Mouse (Mus musculus) ES-Bruce4 (cell line): ENCODE measurements around the gene Dennd5a. TPM values are rescaled to one million over a fixed set of nuclear protein-coding genes. Genes with fewer than 3 reads are reported as not detected.
A peak's percentile ranks its signal among the peaks of the same experiment; 100 is the strongest.

Experiments
- H3K27ac ChIP-seq: 2 replicates; pipeline ENCODE4 v1.5.1; 2012; ENCODE audit warnings: low read length, inconsistent platforms; ENCODE audit not compliant: insufficient read depth
- H3K27me3 ChIP-seq: 2 replicates; pipeline ENCODE4 v1.6.1; 2012; ENCODE audit warnings: mild to moderate bottlenecking, low read length, inconsistent platforms; ENCODE audit not compliant: control insufficient read depth, poor library complexity, insufficient read depth, severe bottlenecking
- H3K36me3 ChIP-seq: 2 replicates; pipeline ENCODE4 v1.6.1; 2012; ENCODE audit warnings: inconsistent platforms, mild to moderate bottlenecking, low read length, moderate library complexity; ENCODE audit not compliant: control insufficient read depth, poor library complexity, insufficient read depth, severe bottlenecking
- H3K4me1 ChIP-seq: one replicate; pipeline ENCODE4 v1.8.1; 2011; ENCODE audit warnings: low read length; ENCODE audit not compliant: control insufficient read depth, insufficient read depth
- H3K4me3 ChIP-seq: 2 replicates; pipeline ENCODE4 v1.5.1; 2011; ENCODE audit warnings: low read depth, mild to moderate bottlenecking, low read length
- H3K9ac ChIP-seq: 2 replicates; pipeline ENCODE4 v1.6.1; 2012; ENCODE audit warnings: low read depth, mild to moderate bottlenecking, inconsistent platforms; ENCODE audit not compliant: poor library complexity, severe bottlenecking
- H3K9me3 ChIP-seq: replicated peaks from 2 replicates; pipeline ENCODE4 v1.6.1; 2012; ENCODE audit warnings: mild to moderate bottlenecking, low read length, inconsistent platforms; ENCODE audit not compliant: control insufficient read depth, poor library complexity, insufficient read depth, severe bottlenecking
- CTCF ChIP-seq: IDR thresholded peaks from one replicate; pipeline ENCODE4 v1.8.1; 2011; ENCODE audit warnings: low read depth, low read length
- EP300 ChIP-seq: IDR thresholded peaks from 2 replicates; pipeline ENCODE4 v1.6.1; 2011; ENCODE audit warnings: low read depth, low read length; ENCODE audit not compliant: insufficient read depth
- POLR2A ChIP-seq: IDR thresholded peaks from one replicate; pipeline ENCODE4 v1.8.1; 2011; ENCODE audit warnings: low read length; ENCODE audit not compliant: insufficient read depth
- polyA plus RNA-seq: library from polyadenylated mRNA; stranded (reverse); fragments of >200 nt; gene quantifications from 2 replicates; pipeline ENCODE4 v1.2.4, GENCODE M21; 2011; ENCODE audit warnings: low read depth; ENCODE audit not compliant: missing spikeins, insufficient read depth, insufficient read length

The Dennd5a gene
- polyA plus RNA-seq, 1 experiment: 56.2 TPM

- no peaks in the 10 kb centered on the region for H3K36me3 ChIP-seq
- TF ChIP-seq CTCF: no peak
- TF ChIP-seq POLR2A: no peak
- TF ChIP-seq EP300: no peak
- H3K27me3 ChIP-seq: no peaks in the 10 kb centered on the region
These were observed 89.0 kb downstream of the Dennd5a start for GRCm38 (mm10) chr7:109871232-109871631.

DNA sequence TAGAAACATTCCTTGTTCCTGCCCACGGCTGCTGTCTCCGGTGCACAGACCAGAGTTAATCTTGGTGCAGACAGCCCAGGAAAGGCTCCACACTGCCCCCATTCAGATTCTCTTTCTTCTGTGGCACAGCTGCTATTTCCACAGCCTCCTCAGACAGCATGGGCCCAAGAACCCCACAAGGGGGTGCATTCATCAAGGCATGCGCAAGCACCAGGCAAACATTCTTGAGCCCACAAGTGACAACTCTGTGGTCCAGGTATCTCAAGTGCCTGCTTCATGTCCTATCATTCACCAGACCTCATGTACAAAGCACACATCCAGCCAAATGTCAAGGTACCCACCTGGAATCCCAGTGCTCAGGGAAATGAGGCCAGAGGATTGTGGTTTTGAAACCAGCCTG lies 91.8 kb downstream of the Dennd5a start:
- H3K4me1 ChIP-seq: no peaks in the 10 kb centered on the region

More at GRCm38 (mm10) chr7:109871232-109871631, 89.0 kb downstream of the Dennd5a start:
- H3K4me1 ChIP-seq: no peaks in the 10 kb centered on the region
- H3K9me3 ChIP-seq: no peaks in the 10 kb centered on the region
- no peak overlapping the region for H3K27ac ChIP-seq
- no peak overlapping the region for H3K9ac ChIP-seq
- H3K4me3 ChIP-seq: no peak overlapping the region

DNA sequence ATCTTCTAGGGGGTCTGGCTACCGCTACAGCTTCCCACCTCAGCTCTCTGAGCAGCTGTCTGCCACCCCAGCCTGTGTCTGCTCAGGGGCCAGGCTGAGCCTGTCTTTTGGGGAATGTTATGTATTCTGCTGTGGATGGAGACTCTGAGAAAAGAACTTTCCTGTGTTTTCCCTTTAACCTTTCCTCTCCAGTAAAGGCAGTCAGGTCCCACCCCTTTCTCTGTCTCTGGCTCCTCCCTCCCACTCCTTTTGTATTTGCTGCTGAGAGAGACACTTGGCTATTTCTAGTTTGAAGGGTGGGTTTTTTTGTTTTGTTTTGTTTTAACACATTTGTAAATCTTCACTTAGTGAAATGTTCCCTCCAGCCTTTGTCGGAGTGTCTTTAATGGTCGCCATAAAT lies 93.6 kb downstream of the Dennd5a start:
- Histone ChIP-seq H3K27ac (no peak overlapping the region), H3K27me3 (no peaks in the 10 kb centered on the region; the same call in 1 of the 2 replicates), H3K36me3 (no peaks in the 10 kb centered on the region), H3K9me3 (no peaks in the 10 kb centered on the region), H3K9ac (no peak overlapping the region), H3K4me1 (no peaks in the 10 kb centered on the region), H3K4me3 (no peak overlapping the region)
- no peak for TF ChIP-seq EP300
- no peak for TF ChIP-seq CTCF
- no peak for TF ChIP-seq POLR2A

More for the DNA sequence above, 91.8 kb downstream of the Dennd5a start:
- H3K27ac ChIP-seq: no peak overlapping the region
- no peak overlapping the region for H3K4me3 ChIP-seq
- H3K27me3 ChIP-seq: no peaks in the 10 kb centered on the region; the same call in 1 of the 2 replicates
- no peak overlapping the region for H3K9ac ChIP-seq
- H3K36me3 ChIP-seq: no peaks in the 10 kb centered on the region
- no peaks in the 10 kb centered on the region for H3K9me3 ChIP-seq
- TF ChIP-seq CTCF (no peak), POLR2A (no peak), EP300 (no peak)

DNA sequence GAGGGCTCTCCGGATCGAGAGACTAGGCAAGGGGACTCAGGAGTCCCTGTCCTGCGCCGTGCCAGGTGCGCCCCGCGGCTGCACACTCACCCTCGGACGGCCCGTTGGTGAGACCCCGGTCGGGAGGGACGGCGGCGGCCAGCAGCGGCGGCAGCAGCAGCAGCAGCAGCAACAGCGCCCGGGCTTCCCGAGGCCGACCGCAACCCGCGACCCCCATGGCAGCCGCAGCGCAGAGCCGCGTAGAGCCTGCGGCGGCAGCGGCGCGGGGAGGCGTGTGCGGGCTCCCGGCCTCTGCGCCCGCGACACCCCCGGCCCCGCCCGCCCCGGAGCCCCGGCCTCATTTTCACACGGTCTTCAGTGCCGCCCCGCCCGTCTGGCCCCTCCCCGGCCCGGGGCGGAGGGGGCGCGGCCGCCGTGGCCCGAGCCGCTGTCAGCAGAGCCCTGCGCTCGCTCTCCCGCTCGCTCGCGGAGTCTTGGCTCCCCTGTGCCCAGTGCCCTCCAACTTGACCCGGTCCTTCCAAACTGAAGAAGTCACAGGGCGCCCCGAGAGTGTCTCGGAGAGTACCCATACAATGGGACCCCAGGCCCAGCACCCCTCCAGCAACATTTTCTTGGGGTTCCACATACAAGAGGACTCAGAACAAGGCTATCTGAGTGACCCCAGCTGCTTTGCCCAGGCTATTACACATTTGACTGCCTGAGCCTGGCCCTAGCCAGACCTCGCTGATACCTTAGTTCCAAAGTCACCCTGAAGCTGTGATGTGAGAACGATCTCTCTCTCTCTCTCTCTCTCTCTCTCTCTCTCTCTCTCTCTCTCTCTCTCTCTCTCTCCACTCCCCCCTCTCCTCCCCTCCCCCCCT lies 94.7 kb downstream of the Dennd5a start, which contains the start of gene Scube2:
Gene Scube2 (minus strand): TSS at position 310 of the 860 bp plus-strand sequence.
- TF ChIP-seq CTCF (no peak), POLR2A (no peak), EP300 (no peak)
- Histone ChIP-seq H3K36me3 (no peaks in the 10 kb centered on the region), H3K27me3 (no peaks in the 10 kb centered on the region; the same call in 1 of the 2 replicates), H3K9me3 (no peaks in the 10 kb centered on the region), H3K27ac (no peak within 1 kb of the TSS), H3K9ac (peak within 1 kb of the TSS; percentile 30; the same call in 1 of the 2 replicates), H3K4me3 (peak within 1 kb of the TSS; percentile 55), H3K4me1 (no peaks in the 10 kb centered on the region)

DNA sequence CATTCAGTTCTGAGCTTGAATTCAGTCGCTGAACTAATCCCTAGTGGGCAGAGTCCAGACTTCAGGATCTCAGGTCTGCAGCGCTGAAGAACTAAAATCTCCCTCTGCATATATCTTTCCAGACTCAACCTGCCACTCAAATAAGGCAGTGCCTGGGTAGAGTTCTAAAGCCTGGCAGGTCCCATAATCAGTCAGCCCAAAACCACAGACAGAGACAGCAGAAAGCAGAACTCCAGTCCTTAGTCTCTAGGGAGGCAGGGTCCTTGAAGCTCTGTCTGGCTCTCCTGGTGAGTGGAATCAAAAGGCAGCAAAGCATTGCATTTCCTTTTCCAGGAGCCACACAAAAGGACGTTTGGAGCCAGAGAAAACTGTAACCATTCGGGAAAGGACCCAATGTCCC lies 96.7 kb downstream of the Dennd5a start:
- Histone ChIP-seq H3K36me3 (no peaks in the 10 kb centered on the region), H3K9me3 (no peaks in the 10 kb centered on the region), H3K4me3 (no peak overlapping the region), H3K27me3 (no peaks in the 10 kb centered on the region; the same call in 1 of the 2 replicates), H3K4me1 (no peaks in the 10 kb centered on the region), H3K9ac (no peak overlapping the region), H3K27ac (no peak overlapping the region)
- TF ChIP-seq POLR2A (no peak), CTCF (no peak), EP300 (no peak)

DNA sequence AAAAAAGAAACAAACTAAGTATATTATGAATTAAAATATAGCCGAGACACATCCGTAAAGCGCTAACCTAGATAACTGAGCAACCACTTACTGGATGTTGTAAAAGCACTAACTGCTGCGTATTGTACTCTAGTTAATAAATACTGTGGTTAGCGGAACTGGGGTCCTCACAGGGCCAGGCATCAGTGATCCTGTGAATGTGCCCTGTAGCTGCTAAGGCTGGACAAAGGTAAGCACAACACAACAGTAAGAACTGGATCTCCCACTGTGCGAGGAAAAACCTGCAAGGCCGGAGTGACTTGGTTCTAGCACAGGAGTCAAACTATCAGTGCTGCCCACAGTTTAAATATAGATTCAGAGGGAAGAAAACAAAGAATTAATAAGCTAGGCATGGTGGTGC lies 100.1 kb downstream of the Dennd5a start:
- no peak overlapping the region for H3K9ac ChIP-seq
- TF ChIP-seq POLR2A (no peak), EP300 (no peak), CTCF (no peak)

More for the DNA sequence above, 100.1 kb downstream of the Dennd5a start:
- no peaks in the 10 kb centered on the region for H3K36me3 ChIP-seq
- H3K4me1 ChIP-seq: no peaks in the 10 kb centered on the region
- no peak overlapping the region for H3K4me3 ChIP-seq
- no peak overlapping the region for H3K27ac ChIP-seq
- no peaks in the 10 kb centered on the region for H3K9me3 ChIP-seq
- H3K27me3 ChIP-seq: no peaks in the 10 kb centered on the region; the same call in 1 of the 2 replicates
